Mouse (Mus musculus) embryonic facial prominence, embryonic 15.5 days (tissue): Measurements from ENCODE around the gene Inca1. TPM values are rescaled to one million over a fixed set of nuclear protein-coding genes. Genes with fewer than 3 reads are reported as not detected.

ENCODE experiments used
- ATAC-seq: fragments of 200-750 bp; cut with Nextera tagmentation; 2 replicates; pipeline ENCODE4 v1.8.0; 2017; ENCODE audit warnings: low read depth, moderate TSS enrichment; ENCODE audit not compliant: insufficient number of reproducible peaks, low FRiP score, low TSS enrichment
- H3K27ac ChIP-seq: fragments of 300-500 bp; sonication (generic); replicated peaks from 2 replicates; pipeline ENCODE4 v1.5.1; 2015; ENCODE audit warnings: mild to moderate bottlenecking, inconsistent platforms
- H3K27me3 ChIP-seq: fragments of 300-500 bp; sonication (generic); 2 replicates; pipeline ENCODE4 v1.6.1; 2015; ENCODE audit warnings: inconsistent platforms
- H3K36me3 ChIP-seq: fragments of 300-500 bp; sonication (generic); 2 replicates; pipeline ENCODE4 v1.6.1; 2015; ENCODE audit warnings: mild to moderate bottlenecking, inconsistent platforms
- H3K4me1 ChIP-seq: fragments of 300-500 bp; sonication (generic); 2 replicates; pipeline ENCODE4 v1.6.1; 2015; ENCODE audit warnings: inconsistent platforms
- H3K4me2 ChIP-seq: fragments of 300-500 bp; sonication (generic); replicated peaks from 2 replicates; pipeline ENCODE4 v1.6.1; 2015; ENCODE audit warnings: mild to moderate bottlenecking, inconsistent platforms
- H3K4me3 ChIP-seq: fragments of 300-500 bp; sonication (generic); replicated peaks from 2 replicates; pipeline ENCODE4 v1.5.1; 2015; ENCODE audit warnings: mild to moderate bottlenecking, inconsistent platforms
- H3K9ac ChIP-seq: fragments of 300-500 bp; sonication (generic); 2 replicates; pipeline ENCODE4 v1.6.1; 2015; ENCODE audit warnings: inconsistent platforms
- H3K9me3 ChIP-seq: fragments of 300-500 bp; sonication (generic); replicated peaks from 2 replicates; pipeline ENCODE4 v1.6.1; 2016; ENCODE audit warnings: inconsistent platforms
- WGBS: fragments of 180-500 bp; shearing (Covaris S2); methylation state at CpG from one replicate; pipeline ENCODE4 v1.1.7; 2015; 5-methylcytosine and 5-hydroxymethylcytosine counted together
- polyA plus RNA-seq: library from polyadenylated mRNA; unstranded; fragments of >200 nt; fragmentation: Nextera tagmentation; extraction: Ambion mirVana; gene quantifications from 2 replicates; pipeline ENCODE4 v1.2.1, GENCODE M21; 2015

Inca1 gene
- polyA plus RNA-seq, 1 experiment from 2014 or later: 1.6 TPM

- H3K4me2 ChIP-seq: no peak overlapping the region
- no peak overlapping the region for H3K27ac ChIP-seq
- no peaks in the 10 kb centered on the region for H3K9me3 ChIP-seq
- WGBS: 65% methylated on average over 12 of the region's 12 CpGs
- H3K4me1 ChIP-seq: peaks cover 5% of the 10 kb centered on the region; the same call in 1 of the 2 replicates
- H3K36me3 ChIP-seq: peaks cover 69% of the 10 kb centered on the region
- H3K4me3 ChIP-seq: no peak overlapping the region
- no peak for ATAC-seq
- H3K9ac ChIP-seq: no peak overlapping the region
- H3K27me3 ChIP-seq: no peaks in the 10 kb centered on the region
These were observed 18.8 kb downstream of the Inca1 start for GRCm38 (mm10) chr11:70681170-70681569.

DNA sequence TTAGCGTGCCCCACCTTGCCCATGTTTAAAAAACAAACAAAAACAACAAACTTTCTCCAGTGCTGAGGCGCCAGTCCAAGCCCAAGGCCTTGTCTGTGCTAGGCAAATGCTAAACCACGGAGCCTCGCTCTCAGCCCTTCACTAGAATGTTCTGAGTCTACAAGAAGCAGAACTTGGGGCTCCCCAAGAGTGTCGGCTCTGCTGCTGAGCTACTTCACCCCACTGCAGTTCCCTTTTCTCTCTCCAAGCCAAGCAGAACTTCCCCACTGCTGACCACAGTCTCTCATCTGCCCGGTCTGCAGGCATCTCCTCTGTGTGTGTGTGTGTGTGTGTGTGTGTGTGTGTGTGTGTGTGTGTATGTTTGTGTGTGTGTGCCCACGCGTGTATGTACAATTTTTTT, 20.1 kb downstream of the Inca1 start:
- ATAC-seq: no peak
- no peak overlapping the region for H3K9ac ChIP-seq
- H3K4me1 ChIP-seq: peaks cover 5% of the 10 kb centered on the region; the same call in 1 of the 2 replicates
- H3K4me3 ChIP-seq: no peak overlapping the region
- no peak overlapping the region for H3K4me2 ChIP-seq
- H3K27me3 ChIP-seq: no peaks in the 10 kb centered on the region
- H3K27ac ChIP-seq: no peak overlapping the region
- 91% methylated on average over 6 of the region's 8 CpGs for WGBS
- peaks cover 70% of the 10 kb centered on the region for H3K36me3 ChIP-seq
- no peaks in the 10 kb centered on the region for H3K9me3 ChIP-seq

GRCm38 (mm10) chr11:70679361-70679760, 20.6 kb downstream of the Inca1 start:
- H3K27ac ChIP-seq: no peak overlapping the region
- no peaks in the 10 kb centered on the region for H3K9me3 ChIP-seq
- ATAC-seq: no peak
- H3K9ac ChIP-seq: no peak overlapping the region
- H3K4me3 ChIP-seq: no peak overlapping the region
- H3K4me1 ChIP-seq: peaks cover 5% of the 10 kb centered on the region; the same call in 1 of the 2 replicates
- no peak overlapping the region for H3K4me2 ChIP-seq
- 92% methylated on average over 8 of the region's 8 CpGs for WGBS
- no peaks in the 10 kb centered on the region for H3K27me3 ChIP-seq
- H3K36me3 ChIP-seq: peaks cover 68% of the 10 kb centered on the region

DNA sequence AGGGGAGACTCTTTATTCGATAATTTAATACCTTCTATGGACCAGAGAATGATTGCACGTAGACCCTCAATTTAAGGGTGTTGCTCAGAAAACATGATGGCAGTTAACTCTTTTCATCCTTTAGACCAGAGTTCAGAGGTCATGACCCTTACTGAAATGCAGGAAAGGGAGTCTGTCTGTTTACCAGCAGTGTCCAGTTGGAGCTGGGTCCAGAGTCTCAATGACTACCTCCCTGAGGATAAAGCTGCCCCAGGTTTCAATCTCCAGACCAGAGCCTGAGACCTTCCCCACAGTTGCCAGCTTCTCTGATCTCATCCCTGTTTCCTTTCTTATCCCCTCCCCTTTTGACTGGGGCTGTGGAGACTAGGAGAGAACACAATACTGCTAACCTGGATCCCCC, 21.4 kb downstream of the Inca1 start:
- WGBS: 59% methylated on average over 2 of the region's 2 CpGs
- Histone ChIP-seq H3K9me3 (no peaks in the 10 kb centered on the region), H3K4me2 (no peak overlapping the region), H3K4me1 (peaks cover 5% of the 10 kb centered on the region; the same call in 1 of the 2 replicates), H3K9ac (no peak overlapping the region), H3K27ac (no peak overlapping the region), H3K4me3 (no peak overlapping the region), H3K36me3 (peaks cover 68% of the 10 kb centered on the region), H3K27me3 (no peaks in the 10 kb centered on the region)
- ATAC-seq: no peak

GRCm38 (mm10) chr11:70678092-70678491, 21.9 kb downstream of the Inca1 start:
- Histone ChIP-seq H3K4me2 (no peak overlapping the region), H3K4me3 (no peak overlapping the region), H3K9me3 (no peaks in the 10 kb centered on the region), H3K36me3 (peaks cover 65% of the 10 kb centered on the region), H3K27me3 (no peaks in the 10 kb centered on the region), H3K4me1 (peaks cover 5% of the 10 kb centered on the region; the same call in 1 of the 2 replicates), H3K9ac (no peak overlapping the region), H3K27ac (no peak overlapping the region)
- WGBS: 73% methylated on average over 9 of the region's 9 CpGs
- no peak for ATAC-seq

DNA sequence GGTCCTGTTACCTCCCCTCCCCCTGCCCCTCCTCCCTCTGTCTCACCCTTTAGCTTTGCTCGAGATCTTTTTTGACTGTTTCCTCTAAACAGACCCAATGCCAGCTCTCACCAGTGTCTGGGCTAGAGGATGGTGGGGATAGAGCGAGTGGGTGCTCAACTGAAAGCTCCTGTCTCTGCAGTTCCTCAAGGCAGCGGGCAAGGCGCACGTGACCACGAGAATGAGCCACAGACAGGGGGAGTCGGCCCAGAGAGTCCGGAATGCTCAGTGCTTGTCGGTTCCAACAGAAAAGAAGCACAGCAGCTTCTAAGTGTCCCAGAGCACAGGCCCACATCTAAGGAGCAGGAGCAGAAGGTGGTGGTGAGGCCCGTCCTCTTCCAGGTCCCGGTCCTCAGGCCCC, 25.5 kb downstream of the Inca1 start:
- no peak for ATAC-seq
- 62% methylated on average over 11 of the region's 11 CpGs for whole genome bisulfite sequencing
- Histone ChIP-seq H3K27ac (no peak overlapping the region), H3K27me3 (no peaks in the 10 kb centered on the region), H3K4me2 (no peak overlapping the region), H3K4me3 (no peak overlapping the region), H3K36me3 (peaks cover 55% of the 10 kb centered on the region), H3K4me1 (peaks cover 18% of the 10 kb centered on the region), H3K9me3 (no peaks in the 10 kb centered on the region), H3K9ac (no peak overlapping the region)

GRCm38 (mm10) chr11:70674014-70674413, 25.9 kb downstream of the Inca1 start:
- WGBS: 79% methylated on average over 6 of the region's 6 CpGs

DNA sequence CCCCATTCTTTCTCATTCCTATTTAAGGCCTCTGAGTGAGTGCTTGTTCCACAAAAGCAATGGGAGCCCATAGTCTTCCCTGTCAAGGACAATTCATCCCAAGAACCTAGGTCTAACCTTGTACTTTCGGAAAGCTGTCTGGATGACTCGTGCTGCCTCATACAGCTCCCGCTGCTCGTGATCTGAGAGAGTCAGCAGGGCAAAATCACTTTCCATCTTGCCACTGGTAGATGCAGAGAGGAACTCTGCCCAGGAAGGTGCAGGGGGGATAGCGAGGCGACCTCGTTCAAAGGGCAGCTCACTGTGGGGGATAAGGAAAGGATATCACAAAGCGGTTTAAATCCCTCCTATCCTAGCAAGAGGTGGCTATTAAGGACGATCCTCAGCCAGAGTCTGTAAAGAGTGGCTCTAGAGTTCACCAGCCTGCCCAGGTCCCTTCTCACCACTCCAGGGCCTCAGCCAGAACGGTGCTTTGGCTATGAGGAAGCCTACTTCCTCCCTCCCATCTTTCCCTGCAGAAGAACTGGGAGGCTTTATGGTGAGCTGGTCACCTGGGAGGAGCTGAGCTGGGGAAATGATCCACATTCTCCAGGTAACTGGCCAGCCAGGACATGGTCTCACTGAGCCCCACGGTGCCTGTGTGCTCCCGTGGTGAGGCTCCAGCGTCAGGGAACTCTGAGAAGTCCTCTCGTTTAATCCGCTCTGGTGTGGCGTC, 28.5 kb downstream of the Inca1 start:
- Histone ChIP-seq H3K27me3 (no peaks in the 10 kb centered on the region), H3K27ac (no peak overlapping the region), H3K9me3 (no peaks in the 10 kb centered on the region), H3K9ac (no peak overlapping the region), H3K4me3 (no peak overlapping the region), H3K4me2 (peak overlapping the region; percentile 86), H3K36me3 (peaks cover 41% of the 10 kb centered on the region), H3K4me1 (peaks cover 36% of the 10 kb centered on the region)
- WGBS: 87% methylated on average over 16 of the region's 16 CpGs
- ATAC-seq: no peak

More at GRCm38 (mm10) chr11:70674014-70674413, 25.9 kb downstream of the Inca1 start:
- ATAC-seq: no peak
- no peak overlapping the region for H3K9ac ChIP-seq
- peaks cover 50% of the 10 kb centered on the region for H3K36me3 ChIP-seq
- H3K9me3 ChIP-seq: no peaks in the 10 kb centered on the region
- H3K4me2 ChIP-seq: no peak overlapping the region
- H3K27me3 ChIP-seq: no peaks in the 10 kb centered on the region
- peaks cover 18% of the 10 kb centered on the region for H3K4me1 ChIP-seq
- no peak overlapping the region for H3K4me3 ChIP-seq
- no peak overlapping the region for H3K27ac ChIP-seq

- H3K9ac ChIP-seq: peak overlapping the region; percentile 68
- peak overlapping the region; percentile 73 for H3K4me3 ChIP-seq
- H3K36me3 ChIP-seq: peaks cover 36% of the 10 kb centered on the region
- H3K27ac ChIP-seq: peak overlapping the region; percentile 100
- no peaks in the 10 kb centered on the region for H3K9me3 ChIP-seq
- peaks cover 36% of the 10 kb centered on the region for H3K4me1 ChIP-seq
- WGBS: 43% methylated on average over 14 of the region's 14 CpGs
- no peaks in the 10 kb centered on the region for H3K27me3 ChIP-seq
- H3K4me2 ChIP-seq: peak overlapping the region; percentile 86
- ATAC-seq: no peak
These were observed 29.5 kb downstream of the Inca1 start for GRCm38 (mm10) chr11:70670483-70670882.

GRCm38 (mm10) chr11:70669582-70670345, 30.2 kb downstream of the Inca1 start:
- WGBS: under 1% methylated on average over 31 of the region's 31 CpGs
- no peaks in the 10 kb centered on the region for H3K9me3 ChIP-seq
- no peaks in the 10 kb centered on the region for H3K27me3 ChIP-seq
- ATAC-seq: peak; percentile 25
- peak overlapping the region; percentile 68 for H3K9ac ChIP-seq
- H3K36me3 ChIP-seq: peaks cover 40% of the 10 kb centered on the region
- H3K4me2 ChIP-seq: peak overlapping the region; percentile 86
- peaks cover 36% of the 10 kb centered on the region for H3K4me1 ChIP-seq
- peak overlapping the region; percentile 100 for H3K27ac ChIP-seq
- H3K4me3 ChIP-seq: peak overlapping the region; percentile 73

- peak; percentile 95 for ATAC-seq
- H3K27me3 ChIP-seq: no peaks in the 10 kb centered on the region
- H3K4me3 ChIP-seq: peak within 1 kb of the TSS; percentile 73
- H3K9ac ChIP-seq: peak within 1 kb of the TSS; percentile 68
- H3K4me1 ChIP-seq: peaks cover 36% of the 10 kb centered on the region
- peak within 1 kb of the TSS; percentile 100 for H3K27ac ChIP-seq
- under 1% methylated on average over 44 of the region's 44 CpGs for WGBS
- no peaks in the 10 kb centered on the region for H3K9me3 ChIP-seq
- peaks cover 41% of the 10 kb centered on the region for H3K36me3 ChIP-seq
- H3K4me2 ChIP-seq: peak within 1 kb of the TSS; percentile 86
These were observed 31.0 kb downstream of the Inca1 start, which contains the start of gene Spag7 for GRCm38 (mm10) chr11:70668771-70669505. Gene Spag7 (minus strand): TSS chr11:70669416.
